Mouse (Mus musculus): Measurements from ENCODE around the gene Gsc. TPM values are rescaled to one million over a fixed set of nuclear protein-coding genes. Genes with fewer than 3 reads are reported as not detected.
"Not testable (repeated sequence)": the region's sequence is repeated elsewhere in the genome, so short reads cannot be mapped to it uniquely, and the experiment has no call there.

The Gsc gene
- total and polyA plus RNA-seq, 3 experiments, result not detected

DNA sequence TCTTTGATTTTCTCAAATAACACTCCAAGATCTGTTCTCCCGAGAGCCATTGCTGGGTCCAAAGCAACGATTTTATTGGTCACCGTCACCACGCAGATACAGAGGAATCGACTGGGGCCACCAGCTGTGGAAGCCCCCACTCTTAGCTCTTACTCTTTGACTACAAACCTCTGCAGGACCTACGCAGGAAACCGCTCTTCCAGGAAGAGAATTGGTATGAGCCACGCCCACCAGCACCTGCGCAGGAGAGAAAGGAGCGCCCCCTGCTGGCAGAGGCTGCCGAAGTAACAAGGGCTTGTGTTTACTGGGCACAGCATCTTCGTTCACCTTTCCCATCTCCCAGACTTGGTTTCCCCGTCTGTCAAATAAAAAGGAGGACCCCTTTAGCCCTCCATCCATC lies 25.0 kb downstream of the Gsc start:
- peaks cover 92% of the 10 kb centered on the region for H3K9me3 ChIP-seq (replicated peaks)
- no peaks in the 10 kb centered on the region for H3K36me3 ChIP-seq (replicated peaks)
- ATAC-seq (ENCODE audit: extremely low read depth, insufficient number of reproducible peaks, low FRiP score, poor library complexity, severe bottlenecking) (no peak), DNase-seq (ENCODE audit: low spot score) (no peak)
- H3K4me1 ChIP-seq (ENCODE audit: insufficient read depth, low read depth, low read length), result no peaks in the 10 kb centered on the region
- H3K27me3 ChIP-seq (ENCODE audit: insufficient read depth, low read length), result no peaks in the 10 kb centered on the region
- H3K4me3 ChIP-seq (ENCODE audit: low read depth, low read length), result no peak overlapping the region
- no peak for TF ChIP-seq POLR2AphosphoS5 (IDR thresholded peaks at IDR 0.05; ENCODE audit: insufficient replicate concordance, low read depth, low read length)
- no peak for TF ChIP-seq GATA2 (IDR thresholded peaks at IDR 0.05; ENCODE audit: borderline replicate concordance, low read depth, low read length)
- TF ChIP-seq CTCF (IDR thresholded peaks at IDR 0.05; ENCODE audit: low read depth, low read length), result no peak
- TF ChIP-seq GATA1 (IDR thresholded peaks at IDR 0.05; ENCODE audit: borderline replicate concordance, low read length), result no peak
- TF ChIP-seq TAL1 (conservative IDR thresholded peaks at IDR 0.05; ENCODE audit: low read depth, low read length), result no peak

DNA sequence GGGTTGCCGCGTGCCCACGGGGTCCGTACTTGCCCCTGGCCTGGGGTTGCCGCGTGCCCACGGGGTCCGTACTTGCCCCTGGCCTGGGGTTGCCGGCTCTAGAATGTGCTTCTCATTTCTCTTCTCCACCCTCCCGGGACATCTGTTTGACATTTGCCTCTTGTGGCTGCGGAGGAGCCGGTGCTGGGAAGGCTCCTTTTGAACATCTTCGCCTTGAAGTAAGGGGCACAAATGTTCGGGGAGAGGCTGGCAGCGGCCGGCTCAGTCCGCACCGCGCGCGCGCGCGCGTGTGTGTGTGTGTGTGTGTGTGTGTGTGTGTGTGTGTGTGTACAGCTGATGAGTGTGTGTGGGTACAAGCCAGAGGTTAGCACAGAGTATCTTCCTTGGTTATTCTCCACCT lies 26.1 kb downstream of the Gsc start:
- not testable (repeated sequence) for H3K4me3 ChIP-seq (ENCODE audit: low read depth, low read length); H3K36me3 ChIP-seq (replicated peaks); DNase-seq (ENCODE audit: low spot score); H3K4me1 ChIP-seq (ENCODE audit: insufficient read depth, low read depth, low read length); H3K27me3 ChIP-seq (ENCODE audit: insufficient read depth, low read length); ATAC-seq (ENCODE audit: extremely low read depth, insufficient number of reproducible peaks, low FRiP score, poor library complexity, severe bottlenecking)
- peaks cover 84% of the 10 kb centered on the region for H3K9me3 ChIP-seq (replicated peaks)

DNA sequence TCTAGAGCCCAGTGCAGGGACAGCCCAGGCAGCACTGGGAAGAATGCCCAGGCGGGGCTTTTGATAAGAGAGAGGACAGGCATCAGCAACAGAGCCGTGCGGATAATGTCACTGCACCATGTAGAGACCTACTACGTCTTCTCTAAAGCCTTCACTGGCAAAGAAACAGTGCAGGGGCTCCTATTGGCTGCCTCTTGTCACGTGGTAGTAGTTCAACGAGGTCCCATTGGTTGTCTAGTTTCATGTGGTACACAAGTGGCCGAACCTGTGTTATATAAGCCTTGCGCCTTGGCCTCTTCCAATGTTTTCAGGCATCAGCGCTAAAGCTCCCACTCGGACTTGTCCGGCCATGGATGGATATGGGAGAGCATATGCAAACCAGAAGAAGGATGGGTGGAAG lies 29.4 kb downstream of the Gsc start:
- ATAC-seq (ENCODE audit: extremely low read depth, insufficient number of reproducible peaks, low FRiP score, poor library complexity, severe bottlenecking), result no peak

DNA sequence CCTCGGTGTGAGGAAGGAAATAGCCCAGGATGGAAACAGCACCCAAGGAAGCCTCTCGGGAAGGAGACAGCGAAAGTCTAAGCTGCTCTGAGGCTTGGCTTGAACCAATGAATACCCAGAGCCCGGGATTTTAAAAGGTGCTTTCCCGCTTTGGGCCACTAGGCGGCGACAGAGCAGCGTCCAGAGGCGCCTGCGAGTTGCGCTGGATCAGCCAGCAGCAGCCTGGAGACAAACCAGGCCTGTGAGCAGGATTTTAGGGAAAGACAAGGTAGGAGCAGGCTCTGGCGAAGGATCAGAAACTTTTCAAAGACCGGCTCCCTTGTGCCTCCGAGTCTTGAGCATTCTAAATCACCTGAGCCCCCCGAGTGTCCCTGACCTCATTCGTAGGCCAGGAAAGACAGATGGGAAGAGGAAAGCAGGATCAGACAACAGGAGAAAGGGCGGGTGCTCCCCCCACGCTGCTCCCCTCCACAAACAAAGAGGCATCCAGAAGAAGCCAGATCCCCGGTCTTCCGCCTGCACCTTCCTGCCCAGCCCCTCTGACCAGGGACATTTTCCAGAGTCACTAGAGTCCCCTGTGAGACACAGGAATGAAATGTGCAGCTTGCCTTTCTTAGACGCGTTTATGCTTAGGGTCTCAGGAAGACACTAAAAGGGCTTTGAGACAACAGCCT lies 32.9 kb downstream of the Gsc start:
- TF ChIP-seq TAL1 (conservative IDR thresholded peaks at IDR 0.05; ENCODE audit: low read depth, low read length) (no peak), GATA1 (IDR thresholded peaks at IDR 0.05; ENCODE audit: borderline replicate concordance, low read length) (no peak), POLR2AphosphoS5 (IDR thresholded peaks at IDR 0.05; ENCODE audit: insufficient replicate concordance, low read depth, low read length) (no peak), GATA2 (IDR thresholded peaks at IDR 0.05; ENCODE audit: borderline replicate concordance, low read depth, low read length) (no peak), CTCF (IDR thresholded peaks at IDR 0.05; ENCODE audit: low read depth, low read length) (no peak)
- no peak overlapping the region for H3K4me3 ChIP-seq (ENCODE audit: low read depth, low read length)
- DNase-seq (ENCODE audit: low spot score) (no peak), ATAC-seq (ENCODE audit: extremely low read depth, insufficient number of reproducible peaks, low FRiP score, poor library complexity, severe bottlenecking) (no peak)
- H3K9me3 ChIP-seq (replicated peaks), result peaks cover 79% of the 10 kb centered on the region
- H3K27me3 ChIP-seq (ENCODE audit: insufficient read depth, low read length), result no peaks in the 10 kb centered on the region
- no peaks in the 10 kb centered on the region for H3K36me3 ChIP-seq (replicated peaks)
- H3K4me1 ChIP-seq (ENCODE audit: insufficient read depth, low read depth, low read length), result no peaks in the 10 kb centered on the region

More for the DNA sequence above, 29.4 kb downstream of the Gsc start:
- no peak for DNase-seq (ENCODE audit: low spot score)
- Histone ChIP-seq H3K4me3 (ENCODE audit: low read depth, low read length) (no peak overlapping the region; the same call in 1 of the 2 replicates), H3K36me3 (replicated peaks) (no peaks in the 10 kb centered on the region), H3K9me3 (replicated peaks) (peaks cover 82% of the 10 kb centered on the region), H3K4me1 (ENCODE audit: insufficient read depth, low read depth, low read length) (no peaks in the 10 kb centered on the region), H3K27me3 (ENCODE audit: insufficient read depth, low read length) (no peaks in the 10 kb centered on the region)
- TF ChIP-seq GATA2 (IDR thresholded peaks at IDR 0.05; ENCODE audit: borderline replicate concordance, low read depth, low read length) (no peak), CTCF (IDR thresholded peaks at IDR 0.05; ENCODE audit: low read depth, low read length) (no peak)

DNA sequence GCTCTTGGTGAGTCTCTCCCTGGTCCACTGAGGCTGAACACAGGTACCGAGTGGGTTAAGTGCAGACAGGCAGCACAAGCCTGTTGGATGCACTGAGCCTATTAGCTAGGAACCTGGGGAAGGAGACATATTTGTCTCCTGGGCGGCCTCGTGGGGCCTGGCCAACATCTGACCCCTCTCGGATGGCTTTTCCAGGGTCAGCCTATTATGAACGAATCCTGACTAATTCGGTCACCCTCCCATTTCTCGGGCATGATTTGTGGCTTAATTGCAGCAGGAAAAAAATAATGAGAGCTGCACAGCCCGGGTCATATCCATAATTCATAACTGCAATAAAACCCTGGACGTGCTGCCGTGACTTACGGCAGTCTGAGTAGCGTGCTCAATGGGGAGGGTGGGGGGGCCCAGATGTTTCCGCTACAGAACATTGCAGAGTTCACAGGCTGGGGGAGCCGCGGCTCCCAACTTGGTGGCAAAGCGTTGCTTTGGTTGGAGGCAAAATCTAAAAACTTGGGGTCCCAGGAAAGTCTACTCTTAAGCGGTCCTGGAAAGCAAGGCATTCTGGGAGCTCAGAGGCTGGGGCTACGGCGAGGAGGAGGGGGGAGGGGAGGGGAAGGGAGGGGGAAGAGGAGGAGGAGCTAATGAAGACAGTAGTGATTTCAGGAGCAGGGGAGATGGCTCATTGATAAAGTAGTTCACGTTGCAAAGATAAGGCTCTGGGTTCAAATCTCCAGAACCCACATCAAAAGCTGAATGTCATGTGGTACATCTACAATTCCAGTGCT lies 39.0 kb downstream of the Gsc start:
- no peaks in the 10 kb centered on the region for H3K4me1 ChIP-seq (ENCODE audit: insufficient read depth, low read depth, low read length)
- no peak overlapping the region for H3K4me3 ChIP-seq (ENCODE audit: low read depth, low read length)
- no peaks in the 10 kb centered on the region for H3K36me3 ChIP-seq (replicated peaks)
- no peak for DNase-seq (ENCODE audit: low spot score)
- no peak for ATAC-seq (ENCODE audit: extremely low read depth, insufficient number of reproducible peaks, low FRiP score, poor library complexity, severe bottlenecking)
- H3K27me3 ChIP-seq (ENCODE audit: insufficient read depth, low read length), result no peaks in the 10 kb centered on the region
- peaks cover 89% of the 10 kb centered on the region for H3K9me3 ChIP-seq (replicated peaks)
- no peak for TF ChIP-seq GATA1 (IDR thresholded peaks at IDR 0.05; ENCODE audit: borderline replicate concordance, low read length)
- no peak for TF ChIP-seq CTCF (IDR thresholded peaks at IDR 0.05; ENCODE audit: low read depth, low read length)
- TF ChIP-seq POLR2AphosphoS5 (IDR thresholded peaks at IDR 0.05; ENCODE audit: insufficient replicate concordance, low read depth, low read length), result no peak
- TF ChIP-seq TAL1 (conservative IDR thresholded peaks at IDR 0.05; ENCODE audit: low read depth, low read length), result no peak

GRCm38 (mm10) chr12:104433214-104433613 lies 39.9 kb downstream of the Gsc start:
- ATAC-seq (ENCODE audit: extremely low read depth, insufficient number of reproducible peaks, low FRiP score, poor library complexity, severe bottlenecking), result no peak
- no peaks in the 10 kb centered on the region for H3K36me3 ChIP-seq (replicated peaks)
- H3K9me3 ChIP-seq (replicated peaks), result peaks cover 79% of the 10 kb centered on the region
- DNase-seq (ENCODE audit: low spot score), result no peak
- no peaks in the 10 kb centered on the region for H3K4me1 ChIP-seq (ENCODE audit: insufficient read depth, low read depth, low read length)
- H3K27me3 ChIP-seq (ENCODE audit: insufficient read depth, low read length), result no peaks in the 10 kb centered on the region
- H3K4me3 ChIP-seq (ENCODE audit: low read depth, low read length), result no peak overlapping the region
- no peak for TF ChIP-seq GATA2 (IDR thresholded peaks at IDR 0.05; ENCODE audit: borderline replicate concordance, low read depth, low read length)
- TF ChIP-seq CTCF (IDR thresholded peaks at IDR 0.05; ENCODE audit: low read depth, low read length), result no peak
- no peak for TF ChIP-seq TAL1 (conservative IDR thresholded peaks at IDR 0.05; ENCODE audit: low read depth, low read length)
- no peak for TF ChIP-seq GATA1 (IDR thresholded peaks at IDR 0.05; ENCODE audit: borderline replicate concordance, low read length)
- TF ChIP-seq POLR2AphosphoS5 (IDR thresholded peaks at IDR 0.05; ENCODE audit: insufficient replicate concordance, low read depth, low read length), result no peak

All from G1E (cell line).